Mouse (Mus musculus) lung, adult 18-20 months (tissue): ENCODE data around the gene Hic1.
A peak's percentile ranks its signal among the peaks of the same experiment; 100 is the strongest.
"Not testable (repeated sequence)": the region's sequence is repeated elsewhere in the genome, so short reads cannot be mapped to it uniquely, and the experiment has no call there.

Experiments
- DNase-seq, 2 experiments: peaks; one replicate each; pipeline ENCODE4 v3.0.0; 2022; ENCODE audit warnings: mixed read lengths in 2 of 2

Gene Hic1

DNA sequence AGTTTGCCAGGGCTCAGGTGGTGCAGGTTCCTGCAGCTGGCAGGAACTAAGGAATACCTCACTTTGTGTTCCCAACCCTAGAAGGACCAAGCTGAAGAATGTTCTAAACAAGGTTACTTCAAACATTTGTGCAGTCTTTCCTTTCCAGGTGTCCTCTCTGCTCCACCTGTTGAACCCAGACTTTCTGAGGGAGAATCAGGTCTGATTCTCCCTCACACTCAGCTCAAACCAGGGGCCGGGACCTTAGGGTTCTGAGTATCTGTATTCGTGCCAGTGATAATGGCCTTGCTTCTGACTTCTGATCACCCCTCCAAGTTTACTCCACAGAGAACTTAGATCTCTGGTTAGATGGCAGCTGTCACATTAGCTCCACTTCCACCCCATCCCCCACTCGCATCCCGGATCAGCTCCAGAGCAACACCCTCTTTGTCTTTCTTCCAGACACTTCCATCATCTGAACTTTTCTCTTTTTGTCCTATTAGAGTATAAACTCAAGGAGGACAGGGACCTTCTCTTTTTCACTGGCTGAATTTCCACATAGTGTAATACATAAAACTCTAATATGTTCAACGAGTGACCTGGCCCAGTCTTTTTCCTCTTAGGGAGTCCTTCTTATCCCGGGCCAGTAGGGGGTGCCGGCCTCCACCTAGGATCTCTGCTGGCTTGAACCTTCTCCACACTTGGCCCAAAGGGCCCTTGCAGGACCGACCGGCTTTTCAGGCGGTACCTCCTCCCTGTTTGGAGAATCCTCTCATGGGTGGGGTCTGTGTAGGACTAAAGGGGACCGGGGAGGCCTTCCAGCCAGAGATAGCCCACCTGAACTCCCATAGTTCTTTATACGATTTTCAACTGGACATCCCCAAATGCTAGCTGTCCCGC lies 23.3 kb upstream of the Hic1 start:
- DNase-seq = peak; percentile 86 to 90

DNA sequence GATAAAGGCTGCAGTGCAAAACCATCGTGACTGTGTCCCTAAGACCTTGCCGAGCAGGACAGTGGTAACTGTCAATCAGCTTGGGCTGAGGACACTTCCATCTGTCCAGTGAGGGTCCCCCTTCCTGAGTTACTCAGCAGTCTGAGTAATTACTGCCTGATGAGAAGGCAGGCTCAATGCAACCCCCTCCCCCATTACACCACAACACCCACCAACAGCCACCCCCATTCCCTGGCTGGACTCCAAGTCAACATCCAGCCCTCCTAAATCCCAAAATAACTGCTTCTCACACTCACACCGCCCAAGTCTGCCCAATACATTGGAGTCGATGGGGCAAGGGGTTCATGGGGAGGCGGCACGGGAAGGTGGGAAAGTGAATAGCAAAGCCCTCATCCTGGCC lies 22.5 kb upstream of the Hic1 start:
- DNase-seq = no peak

DNA sequence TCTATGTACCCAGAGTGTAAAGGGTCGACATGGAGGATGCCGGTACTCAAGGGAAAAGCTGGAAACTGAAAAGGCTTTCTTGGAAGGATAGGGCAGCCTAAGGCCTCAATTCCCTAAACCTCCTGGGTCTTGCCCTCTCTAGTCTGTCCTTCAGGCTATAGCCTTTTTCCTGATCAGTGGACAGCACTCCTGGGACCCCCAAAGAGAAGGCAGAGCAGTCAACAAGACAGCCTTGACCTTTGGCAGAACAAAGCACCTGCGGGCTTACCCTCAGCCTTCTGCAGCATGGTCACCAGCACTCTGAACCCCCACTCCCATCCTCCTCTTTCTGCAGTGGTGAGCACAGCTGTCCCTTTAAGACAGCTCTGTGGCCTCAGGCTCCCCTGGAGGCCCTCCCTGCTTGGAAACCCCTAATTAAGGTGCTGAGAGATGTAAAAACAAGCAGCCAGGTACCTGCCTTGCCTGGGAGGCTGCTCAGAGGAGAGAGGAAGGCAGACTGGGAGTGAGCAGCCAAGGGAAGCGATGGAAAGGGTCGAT lies 21.7 kb upstream of the Hic1 start, which contains the start of gene Dph1:
Dph1 (minus strand) TSS at position 337 of the 537 bp plus-strand sequence.
- no peak for DNase-seq

DNA sequence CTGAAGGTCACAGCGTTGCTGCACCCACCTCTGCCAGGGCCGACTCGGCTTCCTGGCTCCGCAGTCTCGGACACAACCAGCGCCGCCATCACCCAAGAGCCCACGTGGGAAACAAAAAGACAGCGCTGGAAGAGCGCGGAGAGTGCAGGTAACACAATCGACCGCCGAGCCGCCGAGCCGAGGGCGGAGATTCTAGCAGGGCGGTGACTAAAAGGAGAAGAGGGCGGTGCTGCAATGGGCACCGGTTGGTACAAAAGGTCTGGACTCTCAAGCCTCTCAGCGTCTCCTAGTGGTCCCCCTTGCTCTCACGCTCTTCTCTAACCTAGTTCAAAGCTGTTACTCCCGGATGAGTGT lies 21.0 kb upstream of the Hic1 start:
- peak; percentile 88 to 90 for DNase-seq

DNA sequence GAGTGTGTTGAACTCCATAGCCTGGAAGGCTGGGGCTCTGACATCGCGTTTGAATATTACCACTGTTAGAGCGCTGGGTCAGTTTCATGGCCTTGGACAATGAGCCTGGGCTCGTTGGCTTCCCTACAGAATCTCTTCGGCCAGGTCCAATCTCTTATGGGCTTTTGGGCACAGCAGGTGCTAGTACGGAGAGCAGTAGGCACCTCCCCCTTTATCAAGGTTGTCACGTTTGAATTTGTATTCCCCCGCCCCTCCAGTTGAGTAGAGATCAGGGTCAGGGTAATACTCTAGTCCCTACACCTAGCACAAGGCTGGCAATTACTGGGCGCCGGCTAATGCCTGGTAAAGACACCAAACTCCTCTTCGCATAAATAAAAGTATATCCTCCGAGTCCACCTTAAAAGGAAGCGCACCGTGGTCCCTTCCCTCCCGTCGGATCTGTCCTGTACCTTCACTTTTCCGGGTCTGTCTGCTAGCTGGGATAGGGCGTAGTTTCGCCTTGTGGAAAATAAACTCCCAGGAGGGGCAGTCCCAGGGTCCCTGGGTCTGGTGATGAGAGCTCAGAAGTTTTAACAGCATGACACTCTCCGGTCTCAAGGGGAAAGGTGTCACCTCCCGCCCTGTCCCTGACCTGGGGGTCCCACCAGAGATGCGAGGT lies 20.5 kb upstream of the Hic1 start:
- no peak for DNase-seq

DNA sequence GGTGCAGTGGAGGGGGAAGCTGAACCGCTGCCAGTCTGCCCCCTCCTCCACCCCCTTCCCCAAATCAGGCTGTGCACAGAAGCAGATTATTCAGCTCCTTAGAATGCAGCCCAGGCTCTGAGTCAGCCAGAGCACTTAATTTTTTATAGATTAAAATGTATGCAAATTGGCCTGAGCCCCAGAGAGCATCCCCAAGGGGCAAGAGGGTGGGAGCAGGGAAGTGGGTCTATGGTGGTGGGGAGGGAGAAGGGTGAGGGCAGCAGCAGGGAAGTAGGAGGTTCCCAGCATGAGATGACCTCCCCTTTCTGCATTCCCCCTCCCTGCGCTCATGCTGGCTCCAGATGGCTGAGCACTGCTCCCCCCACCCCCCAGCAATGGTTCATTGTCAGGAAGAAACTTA lies 15.7 kb upstream of the Hic1 start:
- DNase-seq = no peak

DNA sequence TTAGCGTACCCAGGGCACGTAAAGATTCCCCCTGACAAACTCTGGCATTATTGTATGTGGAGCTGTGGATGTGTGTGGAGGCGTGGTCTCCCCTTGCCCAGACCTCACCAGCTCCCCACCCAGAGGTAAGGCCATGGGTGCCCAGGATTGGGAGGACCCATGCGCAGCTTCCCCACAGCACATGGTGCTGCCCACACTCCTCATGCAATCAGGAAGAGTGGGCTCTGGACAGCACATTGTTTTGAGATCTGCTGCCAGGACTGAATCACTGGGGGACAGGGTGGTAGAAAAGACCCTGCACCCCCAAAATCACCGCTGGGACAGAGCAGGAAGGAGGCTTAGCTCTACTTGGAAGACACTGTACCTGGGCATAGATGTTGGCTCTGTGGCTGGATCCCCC lies 15.3 kb upstream of the Hic1 start:
- no peak for DNase-seq

DNA sequence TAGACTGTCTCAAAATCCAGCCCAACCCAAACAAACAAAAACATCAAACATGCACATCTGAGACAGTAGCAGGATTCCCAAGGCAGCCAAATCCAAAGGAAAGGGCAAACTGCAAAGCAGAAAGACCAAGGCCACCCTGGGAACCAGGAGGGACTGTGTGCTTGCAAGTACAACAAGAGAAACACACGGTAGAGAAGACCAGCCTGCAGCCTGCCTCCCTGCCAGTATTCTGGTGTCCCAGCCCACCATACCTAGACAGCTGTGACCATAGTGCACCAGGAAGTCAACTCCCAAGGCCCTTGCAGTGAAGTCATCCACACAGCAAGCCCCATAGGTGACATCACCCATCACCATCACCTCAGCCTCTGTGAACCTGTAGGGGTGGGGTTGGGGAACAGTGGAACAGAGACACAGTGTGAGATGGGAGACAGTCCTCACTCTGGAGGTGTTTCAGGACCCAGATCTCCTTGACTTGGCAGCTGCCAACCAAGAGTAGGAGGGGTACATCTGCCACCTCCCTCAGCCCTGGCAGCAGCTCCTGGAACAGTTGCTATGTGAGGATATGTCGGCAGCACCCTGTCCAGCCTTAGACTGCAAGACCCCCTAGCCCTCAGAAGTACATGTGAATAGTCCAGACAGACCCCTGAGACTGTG lies 14.7 kb upstream of the Hic1 start:
- no peak for DNase-seq

DNA sequence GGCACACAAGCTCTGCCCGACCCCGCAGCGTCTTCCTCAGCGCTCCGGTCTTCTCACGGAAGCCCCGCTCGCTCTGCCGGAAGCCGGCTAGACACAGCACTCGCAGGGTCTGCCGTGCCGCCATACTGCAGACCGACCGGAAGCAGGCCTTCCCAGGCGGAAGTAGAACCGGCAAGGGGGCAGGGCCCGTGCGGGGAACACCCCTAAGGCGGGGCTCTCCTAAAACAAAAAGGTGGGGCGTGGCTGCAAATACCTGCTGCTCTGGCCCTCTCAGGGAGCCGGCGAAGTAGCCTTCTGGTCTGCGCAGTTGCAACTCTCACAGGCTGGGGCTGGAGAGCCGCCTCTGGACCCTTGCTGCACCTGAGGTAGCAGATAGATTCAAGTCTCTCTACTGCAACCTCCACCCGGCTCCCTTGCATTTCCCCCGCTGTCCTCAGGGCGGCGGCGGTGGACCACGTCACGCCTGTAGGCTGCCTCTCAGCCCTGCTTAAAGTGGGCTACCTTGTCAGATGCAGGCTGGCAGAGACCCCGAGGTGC lies 9.4 kb upstream of the Hic1 start, which contains the start of gene Ovca2:
Ovca2 (minus strand) TSS at position 164 of the 537 bp plus-strand sequence.
- peak; percentile 90 to 94 for DNase-seq

DNA sequence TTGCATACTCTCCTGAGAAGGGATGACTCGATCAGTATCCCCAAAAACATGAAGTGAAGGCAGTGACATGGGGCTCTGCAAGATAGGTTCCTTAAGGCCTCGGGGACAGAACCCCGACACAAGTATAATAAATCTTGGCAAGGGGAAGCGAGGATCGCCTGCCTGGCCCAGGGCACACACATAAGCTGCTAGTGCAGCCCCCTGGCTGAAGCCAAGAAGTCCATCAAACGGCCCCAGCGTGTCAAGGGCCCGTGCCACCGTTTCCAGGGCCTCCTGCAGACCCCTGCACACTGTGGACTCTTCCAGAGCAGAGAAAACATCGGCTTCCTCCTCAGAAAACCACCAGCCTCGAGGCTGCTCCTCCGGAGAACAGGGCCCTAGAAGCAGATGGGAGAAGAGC lies 8.7 kb upstream of the Hic1 start:
- no peak for DNase-seq

DNA sequence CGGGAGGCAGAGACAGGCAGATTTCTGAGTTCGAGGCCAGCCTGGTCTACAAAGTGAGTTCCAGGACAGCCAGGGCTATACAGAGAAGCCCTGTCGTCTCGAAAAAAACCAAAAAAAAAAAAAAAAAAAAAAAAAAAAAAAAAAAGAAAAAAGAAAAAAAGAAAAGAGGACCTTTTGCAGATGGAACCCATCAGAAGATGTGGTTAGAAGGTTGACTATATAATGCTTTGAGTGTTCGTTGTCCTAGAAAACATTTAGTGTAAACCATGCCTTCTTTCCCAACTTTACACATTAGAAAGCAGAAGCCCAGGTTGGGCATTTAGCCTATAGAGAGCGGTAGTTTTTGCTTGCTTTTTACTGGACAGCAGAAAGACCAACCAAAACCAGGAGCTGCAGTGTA lies 5.3 kb upstream of the Hic1 start:
- DNase-seq = not testable (repeated sequence)

DNA sequence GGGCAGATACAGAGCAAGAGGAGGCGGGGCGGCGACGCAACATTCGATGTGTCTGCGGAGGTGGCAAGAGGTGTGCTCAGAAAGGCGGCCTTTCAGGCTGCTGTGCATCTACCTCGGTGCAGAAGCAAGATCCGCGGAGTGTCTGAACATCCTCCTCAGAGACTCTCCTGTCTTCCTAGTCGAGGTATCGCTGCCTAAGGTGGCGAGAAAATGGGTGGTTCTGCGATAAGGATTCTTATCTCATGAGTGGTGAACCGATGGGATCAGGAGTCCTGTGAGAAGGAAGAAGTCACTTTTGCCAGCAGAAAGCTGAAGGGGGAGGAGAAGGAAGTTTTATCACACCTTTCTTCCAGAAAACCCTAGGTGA lies 4.5 kb upstream of the Hic1 start:
- no peak for DNase-seq

DNA sequence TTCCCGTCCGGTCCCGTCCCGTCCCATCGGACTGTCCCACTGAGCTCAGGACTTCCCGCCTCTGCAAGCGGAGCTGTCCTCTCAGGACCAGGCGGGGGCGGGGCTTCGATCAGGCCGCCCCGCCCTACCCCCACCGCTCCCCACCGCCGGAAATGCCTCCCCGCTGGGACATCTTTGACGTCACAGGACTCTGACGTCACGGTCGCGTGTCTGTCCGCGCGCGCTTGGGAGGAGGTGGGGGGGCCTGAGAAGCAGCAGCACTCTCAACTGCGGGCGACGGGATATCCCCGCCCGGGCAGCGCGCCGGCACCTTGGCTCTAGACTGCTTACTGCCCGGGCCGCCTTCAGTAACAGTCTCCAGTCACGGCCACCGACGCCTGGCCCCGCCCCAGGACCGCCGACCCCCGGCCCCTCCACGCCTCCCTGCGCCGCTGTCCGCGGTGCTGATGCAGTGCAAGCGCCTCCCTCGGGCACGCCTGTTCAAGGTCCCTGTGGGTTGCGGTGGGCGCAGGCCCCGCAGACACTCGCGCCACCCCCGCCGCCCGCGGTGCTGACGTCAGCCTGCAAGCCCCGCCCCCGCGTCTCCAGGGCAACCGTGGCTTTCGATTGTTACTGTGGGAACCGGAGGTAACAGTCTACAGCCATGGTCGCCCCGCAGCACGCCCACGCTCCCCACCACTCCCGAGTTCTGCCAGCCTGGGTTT lies 3.9 kb upstream of the Hic1 start:
- peak; percentile 79 to 84 for DNase-seq

DNA sequence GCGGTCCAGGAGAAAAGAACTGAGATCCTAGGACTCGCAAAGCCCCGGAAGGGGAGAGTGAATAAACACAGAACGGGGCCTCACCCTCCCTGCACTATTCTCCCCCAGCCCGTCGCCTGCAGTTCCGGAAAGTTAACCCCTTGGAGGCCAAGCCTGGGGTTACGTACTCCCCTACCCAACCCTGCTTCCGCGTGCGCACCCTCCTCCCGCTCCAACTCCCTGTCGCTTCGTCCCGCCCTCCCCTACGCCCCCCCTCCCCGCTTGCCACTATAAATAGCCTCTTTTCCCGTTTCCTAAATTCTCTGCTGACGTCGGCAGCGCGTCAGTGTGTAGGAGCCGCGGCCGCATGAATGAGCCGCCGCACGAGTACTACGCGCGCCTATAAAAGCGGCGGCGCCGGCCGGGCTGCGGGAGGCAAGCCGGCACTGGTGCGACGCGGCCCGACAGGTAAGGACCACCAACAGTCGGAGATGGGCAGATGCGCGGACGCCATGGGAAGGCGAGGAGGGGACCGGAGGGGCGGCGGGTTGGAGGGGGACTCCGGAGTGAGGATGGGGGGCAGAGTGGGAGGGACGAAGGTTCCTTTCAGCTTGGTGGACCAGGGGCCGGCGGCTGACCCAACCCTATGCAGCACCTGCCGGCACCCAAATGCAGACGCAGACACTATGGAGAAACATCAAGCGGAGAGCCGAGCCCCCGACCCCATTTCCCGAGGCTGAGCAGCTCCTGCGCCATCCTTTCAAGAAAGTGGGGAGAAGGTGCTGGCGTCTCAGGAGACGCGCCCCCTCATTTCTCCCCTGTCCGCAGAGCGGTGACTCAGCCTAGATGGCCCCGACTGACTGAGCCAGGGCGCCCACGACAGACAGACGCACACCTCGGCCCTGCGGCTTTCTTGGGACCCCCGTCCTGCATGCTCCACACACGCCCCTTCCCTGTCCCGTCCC lies 3.1 kb upstream of the Hic1 start:
- no peak for DNase-seq

DNA sequence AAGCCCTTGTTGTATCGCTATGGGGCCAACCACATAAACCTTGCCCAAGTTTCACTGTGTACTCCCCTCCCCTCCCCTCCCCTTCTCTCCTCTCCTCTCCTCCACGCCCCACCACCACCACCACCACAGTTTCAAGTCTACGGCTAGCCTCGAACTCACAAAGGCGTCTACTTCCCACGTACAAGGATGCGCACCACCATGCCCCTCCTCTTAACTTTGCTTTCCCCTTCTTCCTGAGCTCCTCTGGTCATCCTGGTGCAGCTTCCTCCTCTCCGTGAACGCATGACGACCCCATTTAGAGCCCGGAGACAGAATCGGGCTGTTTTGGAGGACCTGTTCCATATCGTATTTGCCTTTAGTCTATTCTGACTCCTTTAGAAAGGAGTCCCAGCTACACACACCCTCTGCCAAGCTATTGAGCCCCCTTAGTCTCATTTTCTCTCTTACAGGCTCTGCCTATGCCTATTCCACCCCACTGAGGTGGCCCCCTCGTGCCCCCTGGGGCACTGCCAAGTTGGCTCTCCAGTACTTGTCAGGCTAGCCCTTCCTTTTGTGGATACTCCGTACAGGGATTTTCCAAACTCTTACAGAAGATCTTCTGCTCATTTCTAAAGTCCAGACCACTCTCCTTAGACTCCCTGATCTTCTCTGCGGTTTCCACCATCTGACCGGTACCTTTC lies 2.0 kb upstream of the Hic1 start:
- no peak for DNase-seq

DNA sequence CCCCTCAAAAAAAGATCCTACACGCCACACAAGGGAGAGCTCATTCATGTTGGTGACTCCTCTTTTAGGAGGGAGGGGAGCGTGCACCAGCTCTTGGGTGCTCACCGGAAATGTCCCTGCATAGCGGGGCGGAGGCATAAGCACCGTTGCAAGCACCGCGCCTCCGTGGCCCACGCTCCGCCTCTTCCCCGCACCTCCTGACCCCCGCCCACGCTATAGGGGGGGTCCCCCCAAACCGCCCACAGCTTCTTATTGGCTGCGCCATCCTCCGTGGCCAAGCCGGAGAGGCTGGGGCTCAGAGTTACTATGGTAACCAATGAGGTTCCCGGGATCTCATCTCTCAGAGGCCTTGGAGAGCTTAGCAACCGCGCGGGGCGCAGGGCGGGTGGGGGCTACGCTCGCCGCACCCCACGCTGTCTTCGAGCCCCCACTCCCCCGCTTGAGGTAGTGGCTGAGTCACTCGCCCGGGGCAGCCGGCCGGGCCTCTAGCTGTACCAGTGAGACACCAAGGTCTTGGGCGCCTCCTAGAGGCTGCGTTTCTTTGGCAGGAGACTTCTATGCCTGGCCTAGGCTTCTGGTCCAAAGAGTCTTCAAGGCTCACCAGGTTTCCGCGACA lies 925 bp upstream of the Hic1 start:
- DNase-seq = peak; percentile 90 to 93

DNA sequence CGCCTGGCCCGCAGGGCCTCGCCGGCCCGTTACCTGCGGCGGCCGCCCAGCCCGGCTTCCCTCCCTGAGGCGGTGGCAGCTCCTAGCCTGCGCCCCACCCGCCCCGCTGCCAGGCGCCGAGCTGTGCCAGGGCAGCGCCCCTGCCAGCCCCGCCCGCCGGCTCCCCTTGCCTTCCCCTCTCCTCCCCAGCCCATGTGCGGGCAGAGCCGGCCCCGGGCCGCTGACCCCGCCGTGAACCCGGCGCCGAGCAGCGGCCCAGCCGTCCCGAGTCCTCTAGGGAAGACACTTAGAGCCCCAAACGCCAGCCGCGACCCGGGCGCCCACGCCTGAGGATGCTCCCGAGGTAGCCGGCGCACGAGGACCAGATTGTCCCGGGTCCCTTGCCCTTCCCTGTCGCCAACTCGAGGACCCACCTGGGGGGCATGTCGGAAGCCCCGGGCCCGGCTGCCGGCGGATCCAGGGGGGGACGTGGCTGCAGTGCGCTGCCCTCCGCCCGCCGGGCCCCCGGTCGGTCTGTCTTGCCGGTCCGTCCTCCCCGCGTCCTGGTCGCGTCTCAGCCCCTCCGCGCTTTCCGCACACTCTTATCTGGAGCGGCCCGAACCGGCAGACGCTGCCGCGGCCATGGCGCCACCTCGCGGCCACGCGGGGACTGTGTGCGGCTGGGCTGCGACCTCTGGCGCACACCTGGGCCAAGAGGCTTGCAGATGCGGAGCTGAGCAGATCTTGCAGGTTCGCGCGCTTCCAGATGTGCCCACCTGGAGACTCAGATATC lies 543 bp downstream of the Hic1 start:
- DNase-seq = peak; percentile 83 to 87

DNA sequence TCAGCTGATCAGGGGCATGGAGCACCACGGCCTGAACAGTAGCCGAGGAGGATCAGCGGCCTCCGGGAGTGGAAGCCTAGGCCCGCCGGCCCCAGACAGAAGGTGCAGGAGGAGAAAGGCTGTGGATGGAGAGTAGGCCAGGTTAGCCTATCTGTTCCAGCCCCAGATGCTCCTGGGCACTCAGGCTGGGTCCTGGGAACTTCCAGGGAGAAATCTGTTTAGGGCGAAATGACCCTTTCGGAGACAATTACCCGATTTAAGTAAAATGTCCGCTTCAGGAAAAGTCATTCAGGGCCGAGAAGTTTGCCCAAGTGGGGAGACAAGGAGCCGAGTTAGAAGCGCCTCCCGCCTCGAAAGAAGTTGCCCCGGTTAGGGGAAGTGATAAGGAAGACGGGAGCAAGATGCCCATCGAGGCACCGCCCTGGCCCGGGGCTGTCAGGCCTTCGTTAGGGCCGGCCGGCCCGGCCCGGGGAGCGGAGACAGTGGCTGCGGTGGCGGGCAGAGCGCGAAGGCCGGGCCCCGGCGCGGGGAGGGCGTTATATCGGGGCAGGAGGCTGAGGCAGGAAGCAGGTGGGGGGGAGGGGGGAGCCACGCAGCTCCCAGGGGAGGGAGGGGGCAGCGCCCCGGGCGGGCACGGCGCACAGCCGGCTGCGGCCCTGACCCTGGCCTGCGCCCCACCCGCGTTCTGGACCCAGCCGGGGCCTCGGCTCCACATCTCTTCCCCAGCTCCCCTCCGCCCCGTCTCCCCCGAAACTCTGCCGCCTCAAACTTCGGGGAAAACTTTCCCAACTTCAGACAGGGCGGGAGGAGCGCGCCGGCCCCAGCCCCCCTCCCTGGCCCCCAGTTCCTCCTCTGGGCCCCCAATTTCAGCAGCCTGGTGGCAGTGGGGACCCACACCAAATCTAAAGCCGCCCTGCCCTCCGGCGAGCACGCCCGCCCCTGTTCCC lies 1.4 kb downstream of the Hic1 start:
- no peak for DNase-seq
